ENCODE assay signal across 19 mouse cellular contexts in the genomic region with DNA sequence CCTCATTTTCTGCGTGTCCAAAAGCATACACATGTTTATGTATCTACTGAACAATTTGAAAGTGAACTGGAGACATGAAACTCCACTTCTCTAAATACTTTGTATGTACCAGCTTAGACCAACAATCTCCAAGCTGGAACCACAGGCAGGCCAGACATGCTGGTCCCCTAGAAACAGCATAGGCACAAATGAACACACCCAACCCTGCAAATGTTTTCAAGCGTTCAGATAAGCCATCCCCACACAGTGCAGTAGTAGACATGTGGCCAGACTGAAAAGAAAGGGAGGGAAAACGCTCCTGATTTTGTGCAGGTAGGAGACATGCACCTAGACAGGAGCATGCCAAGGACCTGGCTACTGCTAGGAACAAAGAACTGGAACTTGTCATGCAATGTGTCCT.
"Had no signal": no experiment of that assay in that cellular context is flagged by ENCODE, and none has a peak within 500 bp of the region (broad histone marks: within the 10 kb centered on the region; RNA-seq: fewer than 3 reads in every experiment).

No protein-coding gene starts in this region.

- H3K9me3 ChIP-seq: megakaryocyte, embryonic 14.5 days; midbrain, embryonic 12.5 days; midbrain, embryonic 15.5 days; neural tube, embryonic 12.5 days; neural tube, embryonic 15.5 days had no signal

- DNase-seq: kidney, adult 18-20 months; kidney, adult 9 months; kidney, postnatal 14 days; kidney, postnatal 4 days; lung, adult 18-20 months; right cerebral cortex, adult 18-20 months; right cerebral cortex, postnatal 14 days; right cerebral cortex, postnatal 4 days; thymus, postnatal 25 days had no signal

- H3K27me3 ChIP-seq: megakaryocyte, embryonic 14.5 days; midbrain, embryonic 12.5 days; midbrain, embryonic 15.5 days; neural tube, embryonic 12.5 days; neural tube, embryonic 15.5 days had no signal

- H3K4me3 ChIP-seq: left cerebral cortex, adult 2 months; megakaryocyte, embryonic 14.5 days; midbrain, embryonic 12.5 days; midbrain, embryonic 15.5 days; neural tube, embryonic 12.5 days; neural tube, embryonic 15.5 days had no signal

- H3K4me2 ChIP-seq: midbrain, embryonic 12.5 days; midbrain, embryonic 15.5 days; neural tube, embryonic 12.5 days; neural tube, embryonic 15.5 days had no signal

- ATAC-seq: inflammation-experienced regulatory T-cells, adult 6 months; intestine, embryonic 16.5 days; midbrain, embryonic 15.5 days had no signal

- H3K36me3 ChIP-seq: midbrain, embryonic 12.5 days; midbrain, embryonic 15.5 days; neural tube, embryonic 12.5 days; neural tube, embryonic 15.5 days had no signal

- H3K9ac ChIP-seq: midbrain, embryonic 12.5 days; midbrain, embryonic 15.5 days; neural tube, embryonic 12.5 days; neural tube, embryonic 15.5 days had no signal

- H3K4me1 ChIP-seq: midbrain, embryonic 12.5 days; midbrain, embryonic 15.5 days; neural tube, embryonic 12.5 days; neural tube, embryonic 15.5 days had no signal

- H3K27ac ChIP-seq: left cerebral cortex, adult 2 months; macrophage; midbrain, embryonic 12.5 days; midbrain, embryonic 15.5 days; neural tube, embryonic 12.5 days; neural tube, embryonic 15.5 days; stomach, postnatal 0 days had no signal
